Mouse (Mus musculus): ENCODE measurements around the gene Zyx.

The Zyx gene

DNA sequence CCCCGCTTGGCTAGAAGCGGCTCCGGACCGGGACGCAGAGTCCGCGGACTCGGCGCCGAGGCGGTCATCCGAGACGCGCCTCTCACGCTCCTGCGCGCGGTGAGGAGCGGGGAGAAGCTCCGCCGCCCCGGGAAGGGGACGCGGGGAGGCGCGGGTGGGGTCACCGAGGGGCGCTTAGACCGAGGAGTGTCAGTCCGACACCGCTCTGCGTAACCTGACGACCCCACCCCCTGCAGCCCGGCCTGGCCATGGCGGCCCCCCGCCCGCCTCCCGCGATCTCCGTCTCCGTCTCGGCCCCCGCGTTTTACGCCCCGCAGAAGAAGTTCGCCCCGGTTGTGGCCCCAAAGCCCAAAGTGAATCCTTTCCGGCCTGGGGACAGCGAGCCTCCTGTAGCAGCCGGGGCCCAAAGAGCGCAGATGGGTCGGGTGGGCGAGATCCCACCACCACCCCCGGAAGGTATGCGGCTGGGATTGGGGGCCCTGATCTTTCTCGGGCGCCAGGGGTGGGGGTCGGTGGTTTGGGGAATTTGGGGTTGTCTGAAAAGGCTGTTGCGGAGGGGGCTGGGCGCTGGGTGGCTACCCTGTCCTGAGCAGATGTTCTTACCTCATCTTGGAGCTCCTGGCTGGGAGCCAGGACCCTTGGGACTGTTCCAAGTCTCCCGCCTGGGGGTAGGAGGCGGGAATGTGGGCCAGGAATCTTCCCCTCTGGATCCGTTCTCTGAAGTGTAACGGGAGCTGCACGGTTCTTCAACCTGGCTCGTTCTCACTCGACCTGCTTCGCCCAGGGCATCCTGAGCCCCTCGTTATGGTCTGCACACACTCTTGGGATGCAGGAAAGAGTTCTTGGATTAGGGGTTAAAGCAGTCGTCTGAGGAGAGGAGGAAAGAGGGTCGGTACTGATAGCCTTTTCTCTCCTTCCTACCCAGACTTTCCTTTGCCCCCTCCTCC, 864 bp downstream of the Zyx start:
- peak; percentile 31 to 37 for DNase-seq (ENCODE audit: low spot score in 2 of 2)

DNA sequence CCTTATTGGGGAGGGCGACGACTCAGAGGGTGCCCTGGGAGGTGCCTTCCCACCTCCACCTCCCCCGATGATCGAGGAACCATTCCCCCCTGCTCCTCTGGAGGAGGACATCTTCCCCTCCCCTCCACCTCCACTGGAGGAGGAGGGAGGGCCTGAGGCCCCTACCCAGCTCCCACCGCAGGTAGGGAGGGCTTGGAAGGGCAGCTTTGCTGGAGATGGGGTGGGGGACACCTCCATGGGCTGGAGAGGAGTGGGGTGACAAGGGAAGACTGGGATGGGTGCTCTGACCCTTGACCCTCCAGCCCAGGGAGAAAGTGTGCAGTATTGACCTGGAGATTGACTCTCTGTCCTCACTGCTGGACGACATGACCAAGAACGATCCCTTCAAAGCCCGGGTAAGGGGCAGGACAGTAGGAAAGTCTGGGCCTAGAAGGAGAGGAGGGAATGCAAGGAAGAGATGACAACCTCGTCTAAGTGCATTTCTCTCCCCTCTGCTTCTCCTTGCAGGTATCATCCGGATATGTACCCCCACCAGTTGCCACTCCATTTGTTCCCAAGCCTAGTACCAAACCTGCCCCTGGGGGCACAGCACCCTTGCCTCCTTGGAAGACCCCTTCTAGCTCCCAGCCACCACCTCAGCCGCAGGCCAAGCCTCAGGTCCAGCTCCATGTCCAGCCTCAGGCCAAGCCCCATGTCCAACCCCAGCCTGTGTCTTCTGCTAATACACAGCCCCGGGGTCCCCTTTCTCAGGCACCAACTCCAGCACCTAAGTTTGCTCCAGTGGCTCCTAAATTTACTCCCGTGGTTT, 1.7 kb downstream of the Zyx start:
- DNase-seq (ENCODE audit: low spot score in 2 of 2) = no peak

DNA sequence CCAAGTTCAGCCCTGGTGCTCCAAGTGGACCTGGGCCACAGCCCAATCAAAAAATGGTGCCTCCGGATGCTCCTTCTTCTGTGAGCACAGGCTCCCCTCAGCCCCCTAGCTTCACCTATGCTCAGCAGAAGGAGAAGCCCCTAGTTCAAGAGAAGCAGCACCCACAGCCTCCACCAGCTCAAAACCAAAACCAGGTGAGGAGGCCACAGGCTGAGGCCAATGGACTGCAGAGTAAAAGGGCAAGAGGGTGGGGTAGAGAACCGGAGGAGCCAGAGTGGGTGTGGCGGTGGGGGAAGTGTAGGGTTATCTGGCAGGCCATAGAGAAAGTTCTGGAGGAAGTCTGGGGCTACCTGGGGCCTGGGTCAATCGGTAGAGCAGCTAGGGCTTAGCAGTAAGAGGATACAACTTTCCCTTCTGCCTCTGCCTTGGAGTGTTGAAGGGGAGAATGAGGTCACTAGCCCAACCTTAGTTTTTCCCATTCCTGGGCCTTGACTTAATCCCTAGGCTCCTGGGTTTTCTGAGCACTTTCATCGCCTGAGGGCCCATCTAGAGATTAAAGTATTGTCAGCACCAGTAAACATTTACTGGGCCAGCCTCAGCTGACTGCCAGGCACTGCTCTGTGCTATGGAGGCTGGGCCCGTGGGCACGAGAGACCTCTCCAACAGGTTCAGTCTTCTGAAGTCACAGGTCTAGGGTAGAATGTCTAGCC, 2.5 kb downstream of the Zyx start:
- peak in 1 of 2 experiments; percentile 32 for DNase-seq (ENCODE audit: low spot score in 2 of 2)

DNA sequence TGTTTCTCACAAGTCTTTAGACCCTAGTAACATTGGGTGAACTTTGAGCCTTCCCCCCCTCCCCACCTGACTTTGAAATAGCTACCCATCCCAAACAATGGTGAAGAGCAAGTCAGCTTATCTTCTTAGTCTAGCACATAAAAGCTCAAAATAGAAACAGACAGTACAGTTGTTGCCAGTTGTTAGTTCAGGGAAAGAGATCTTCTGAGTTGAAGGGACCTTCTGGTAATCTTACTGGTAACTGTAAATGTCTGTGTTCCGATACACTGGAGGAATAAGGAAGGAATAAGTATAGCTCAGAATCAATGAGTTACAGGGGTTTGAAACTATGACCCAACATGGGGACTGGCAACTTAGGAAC, 3.0 kb downstream of the Zyx start:
- no peak for DNase-seq (ENCODE audit: low spot score in 2 of 2)

DNA sequence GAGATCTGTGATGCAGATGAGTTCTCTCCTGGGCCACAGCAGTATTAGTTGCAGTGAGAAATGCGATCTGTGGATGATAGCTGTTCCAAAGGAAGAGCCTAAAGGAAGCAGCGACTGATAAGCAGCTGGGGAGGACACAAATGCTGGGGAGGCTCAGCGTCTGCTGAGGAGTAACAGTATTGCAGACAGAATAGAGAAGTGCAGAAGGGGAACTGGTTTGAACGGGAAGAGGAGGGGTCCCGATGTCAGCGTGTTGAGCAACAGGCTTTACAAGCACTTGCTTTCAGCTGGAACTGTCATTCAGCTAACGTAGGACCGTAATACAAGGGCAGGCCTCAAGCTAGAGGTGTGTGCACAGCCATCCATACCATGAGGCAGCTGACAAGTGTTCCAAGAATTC, 3.8 kb downstream of the Zyx start:
- DNase-seq (ENCODE audit: low spot score in 2 of 2) = peak in 1 of 2 experiments; percentile 37

DNA sequence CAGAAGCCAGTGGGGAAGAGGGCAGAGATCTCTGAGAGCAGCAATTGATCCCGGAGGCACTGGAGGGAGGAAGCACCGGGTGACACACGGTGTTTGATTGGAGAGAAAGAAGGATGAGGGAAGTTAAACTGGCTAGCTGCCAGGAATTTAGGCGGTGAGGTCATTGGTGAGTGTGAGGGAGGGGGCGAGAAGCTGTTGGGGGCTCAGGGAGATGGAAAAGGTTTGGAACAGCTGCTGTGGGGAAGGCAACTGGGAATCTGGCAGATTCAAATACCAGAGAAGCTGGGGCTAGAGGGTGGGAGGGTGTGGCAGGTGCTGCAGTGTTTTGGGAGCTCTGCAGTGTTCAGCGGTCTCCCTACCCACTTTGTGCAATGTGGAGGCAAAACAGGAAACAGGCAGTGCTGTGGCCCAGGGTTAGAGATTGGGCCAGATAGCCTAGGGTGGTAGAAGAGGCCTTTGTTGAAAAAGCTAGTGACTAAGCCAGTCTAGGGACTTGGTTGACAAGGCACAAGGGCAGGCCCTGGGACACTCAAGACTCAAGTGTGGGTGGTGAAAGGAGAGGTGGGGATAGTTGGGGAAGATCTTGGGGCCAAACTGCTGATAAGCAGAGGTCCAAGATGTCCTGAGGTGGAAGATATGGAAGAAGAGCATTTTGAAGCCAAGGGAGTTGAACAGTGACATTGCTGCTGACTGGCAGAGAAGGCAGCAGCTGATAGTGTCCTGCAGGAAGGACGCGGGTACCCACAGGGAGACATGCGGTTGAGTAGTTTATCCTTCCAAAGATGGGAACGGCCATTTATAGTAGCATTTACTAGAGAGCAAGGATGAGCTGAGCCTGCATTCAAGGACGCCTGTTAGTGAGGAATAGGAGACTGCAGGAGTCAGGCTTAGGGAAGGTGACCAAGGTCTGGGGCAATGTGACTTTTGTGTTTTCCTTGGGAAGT, 4.9 kb downstream of the Zyx start:
- DNase-seq (ENCODE audit: low spot score in 2 of 2) = no peak

DNA sequence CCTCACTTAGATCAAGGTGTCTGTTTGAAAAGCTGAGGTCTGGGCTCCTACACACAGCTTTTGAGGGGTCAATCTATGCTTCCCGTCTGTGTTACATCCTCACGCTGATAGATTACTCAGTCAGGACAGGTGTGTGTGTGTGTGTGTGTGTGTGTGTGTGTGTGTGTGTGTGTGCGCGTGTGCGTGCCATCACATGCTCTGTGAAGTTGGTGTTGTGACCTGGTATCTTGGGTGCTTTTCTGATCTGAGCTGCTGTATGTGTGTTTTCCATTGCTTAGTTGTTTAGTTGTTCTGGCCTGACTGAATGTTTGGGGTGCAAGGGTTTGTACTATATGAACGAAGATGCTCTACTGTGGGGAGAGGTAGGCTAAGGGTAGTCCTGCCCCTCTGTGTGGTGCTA, 5.9 kb downstream of the Zyx start:
- DNase-seq (ENCODE audit: low spot score in 2 of 2) = no peak

DNA sequence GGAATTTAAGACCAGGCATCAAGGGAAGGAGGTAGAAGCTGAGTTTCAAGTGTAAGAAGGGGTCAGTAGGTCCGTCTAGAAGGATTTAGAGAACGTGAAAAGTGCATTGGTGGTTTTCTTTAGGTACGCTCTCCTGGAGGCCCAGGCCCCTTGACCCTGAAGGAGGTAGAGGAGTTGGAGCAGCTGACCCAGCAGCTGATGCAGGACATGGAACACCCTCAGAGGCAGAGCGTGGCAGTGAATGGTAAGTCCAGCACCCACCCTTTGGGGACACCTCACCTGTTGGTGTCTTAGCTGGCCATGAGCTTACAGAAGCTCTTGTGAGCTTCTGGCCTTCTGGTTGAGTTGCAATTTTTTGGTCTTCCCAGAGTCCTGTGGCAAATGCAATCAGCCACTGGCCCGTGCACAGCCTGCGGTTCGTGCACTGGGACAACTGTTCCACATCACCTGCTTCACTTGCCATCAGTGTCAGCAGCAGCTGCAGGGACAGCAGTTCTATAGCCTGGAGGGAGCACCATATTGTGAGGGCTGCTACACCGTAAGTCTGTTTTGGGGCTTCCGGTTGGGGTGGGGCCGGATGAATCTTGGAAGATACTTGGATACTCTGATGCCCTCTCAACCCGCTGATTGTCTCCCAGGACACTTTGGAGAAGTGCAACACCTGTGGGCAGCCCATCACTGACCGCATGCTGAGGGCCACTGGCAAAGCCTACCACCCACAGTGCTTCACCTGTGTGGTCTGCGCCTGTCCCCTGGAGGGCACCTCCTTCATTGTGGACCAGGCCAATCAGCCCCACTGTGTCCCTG, 6.6 kb downstream of the Zyx start:
- DNase-seq (ENCODE audit: low spot score in 2 of 2) = no peak

DNA sequence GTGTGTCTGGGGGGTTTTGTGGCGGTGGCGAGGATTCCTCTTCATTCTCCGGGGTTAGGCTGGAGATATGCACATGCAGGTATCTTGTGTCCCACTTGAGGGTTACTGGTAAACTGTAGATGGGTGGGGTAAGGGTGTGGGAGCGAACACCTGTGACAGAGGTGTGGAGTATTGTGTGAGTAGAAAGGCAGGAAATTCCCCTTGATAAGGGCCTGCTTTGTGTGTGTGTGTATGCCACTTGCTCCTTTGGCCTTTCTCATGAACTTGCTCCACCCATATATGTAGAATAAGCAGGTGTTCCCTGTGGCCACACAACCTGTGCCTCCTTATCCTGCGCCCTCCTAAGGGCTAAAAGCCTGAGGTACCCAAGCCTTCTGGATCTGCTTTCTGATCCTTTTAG, 7.5 kb downstream of the Zyx start:
- DNase-seq (ENCODE audit: low spot score in 2 of 2) = no peak

DNA sequence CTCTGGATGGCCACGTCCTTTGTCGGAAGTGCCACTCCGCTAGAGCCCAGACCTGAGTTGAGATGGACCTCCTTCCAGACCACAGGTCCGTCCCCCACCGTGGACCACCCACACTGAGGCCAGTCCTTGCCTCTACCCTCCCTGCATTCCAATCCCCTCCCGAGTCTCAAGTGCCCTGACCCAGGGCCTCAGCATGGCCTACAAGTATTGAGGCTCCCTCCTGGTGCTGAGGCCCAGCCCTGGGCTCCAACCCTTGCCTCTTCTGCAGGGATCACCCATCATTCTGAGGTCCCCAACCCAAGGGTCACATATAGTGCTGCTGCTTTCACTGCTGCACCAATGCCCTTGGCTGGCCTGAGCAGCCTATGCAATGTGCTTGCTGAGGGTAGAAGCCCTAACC, 8.5 kb downstream of the Zyx start:
- DNase-seq (ENCODE audit: low spot score in 2 of 2) = no peak

DNA sequence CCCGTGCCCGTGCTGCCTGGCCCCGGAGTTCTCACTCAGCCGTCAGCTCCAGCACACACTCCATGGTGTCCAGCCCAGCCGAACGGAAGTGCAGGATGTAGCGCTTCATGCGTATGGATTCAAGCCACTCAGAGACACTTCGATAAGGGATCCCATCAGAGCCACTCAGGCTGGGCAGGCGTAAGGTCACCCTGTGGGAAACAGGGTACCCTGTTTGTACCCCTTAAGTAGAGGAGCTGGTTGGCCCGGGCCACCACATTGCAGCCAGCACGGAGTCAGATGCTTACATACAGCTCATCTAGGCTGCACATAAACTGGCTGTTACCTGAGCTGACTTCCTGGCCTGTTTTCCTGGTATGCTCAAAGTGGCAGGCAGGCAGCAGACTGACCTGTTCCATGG, 9.5 kb downstream of the Zyx start:
- DNase-seq (ENCODE audit: low spot score in 2 of 2) = no peak

DNA sequence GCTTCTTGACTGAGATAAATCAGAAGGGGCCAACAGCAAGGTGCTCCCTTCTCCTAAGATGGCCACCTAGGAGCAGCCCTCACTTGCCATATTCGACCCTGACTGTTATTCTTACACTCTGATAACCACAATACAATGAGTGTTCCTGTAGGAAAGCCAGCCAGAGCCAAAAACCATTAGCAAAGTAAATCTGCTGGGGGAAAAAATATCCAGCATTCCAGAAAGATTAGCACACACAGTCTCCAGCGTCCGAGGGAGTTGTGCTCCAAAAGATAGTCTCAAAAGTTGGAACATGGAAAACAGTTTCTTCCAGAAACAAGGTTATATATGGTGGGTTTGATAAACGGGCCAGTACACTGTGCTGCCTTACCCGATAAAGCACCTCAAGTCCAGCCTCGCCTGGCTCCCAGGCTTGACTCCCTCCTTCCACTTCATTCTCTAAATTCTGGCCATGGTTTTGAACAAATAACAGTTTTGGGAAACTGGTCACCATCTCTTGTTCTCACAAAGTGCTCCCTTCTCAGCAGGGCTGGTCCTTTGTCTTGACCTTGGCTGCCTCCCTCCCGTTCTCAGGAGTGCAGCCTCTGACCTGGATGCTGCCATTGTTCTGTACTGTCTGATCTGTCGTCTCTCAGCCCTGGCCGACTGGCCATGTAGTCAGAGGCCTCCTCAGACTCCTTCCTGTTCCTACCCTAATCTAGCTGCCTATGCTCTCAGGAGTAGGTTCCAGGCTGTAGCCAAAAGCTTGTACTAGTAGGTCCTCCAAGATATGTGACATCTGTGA, 10.1 kb downstream of the Zyx start:
- no peak for DNase-seq (ENCODE audit: low spot score in 2 of 2)

DNA sequence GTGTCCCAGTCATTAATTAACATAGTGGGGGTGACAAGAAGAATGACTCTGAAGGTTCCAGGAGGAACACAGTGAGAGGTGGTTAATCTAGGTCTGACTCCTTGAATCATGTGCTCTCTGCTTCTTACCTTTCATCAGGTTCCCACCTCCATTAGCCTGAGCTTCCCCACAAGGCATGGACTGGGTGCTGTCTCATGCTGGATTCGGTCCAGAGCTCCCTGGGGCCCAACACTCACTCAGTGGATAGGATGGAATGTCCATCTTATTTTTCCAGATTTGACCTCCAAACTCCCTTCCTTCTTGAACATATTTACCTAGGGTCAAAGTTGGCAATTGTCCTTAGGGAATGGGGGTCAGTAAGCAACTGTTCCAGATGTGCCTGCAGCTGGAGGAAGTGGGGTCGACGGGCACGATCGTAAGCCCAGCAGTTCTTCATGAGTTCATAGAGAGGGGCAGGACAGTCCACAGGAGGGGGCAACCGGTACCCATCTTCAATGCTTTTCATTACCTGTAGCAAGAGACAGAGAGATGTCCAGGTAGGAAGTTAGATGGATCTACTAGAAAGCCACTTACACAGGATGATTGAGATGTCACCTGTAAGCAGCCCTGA, 10.9 kb downstream of the Zyx start:
- no peak for DNase-seq (ENCODE audit: low spot score in 2 of 2)

DNA sequence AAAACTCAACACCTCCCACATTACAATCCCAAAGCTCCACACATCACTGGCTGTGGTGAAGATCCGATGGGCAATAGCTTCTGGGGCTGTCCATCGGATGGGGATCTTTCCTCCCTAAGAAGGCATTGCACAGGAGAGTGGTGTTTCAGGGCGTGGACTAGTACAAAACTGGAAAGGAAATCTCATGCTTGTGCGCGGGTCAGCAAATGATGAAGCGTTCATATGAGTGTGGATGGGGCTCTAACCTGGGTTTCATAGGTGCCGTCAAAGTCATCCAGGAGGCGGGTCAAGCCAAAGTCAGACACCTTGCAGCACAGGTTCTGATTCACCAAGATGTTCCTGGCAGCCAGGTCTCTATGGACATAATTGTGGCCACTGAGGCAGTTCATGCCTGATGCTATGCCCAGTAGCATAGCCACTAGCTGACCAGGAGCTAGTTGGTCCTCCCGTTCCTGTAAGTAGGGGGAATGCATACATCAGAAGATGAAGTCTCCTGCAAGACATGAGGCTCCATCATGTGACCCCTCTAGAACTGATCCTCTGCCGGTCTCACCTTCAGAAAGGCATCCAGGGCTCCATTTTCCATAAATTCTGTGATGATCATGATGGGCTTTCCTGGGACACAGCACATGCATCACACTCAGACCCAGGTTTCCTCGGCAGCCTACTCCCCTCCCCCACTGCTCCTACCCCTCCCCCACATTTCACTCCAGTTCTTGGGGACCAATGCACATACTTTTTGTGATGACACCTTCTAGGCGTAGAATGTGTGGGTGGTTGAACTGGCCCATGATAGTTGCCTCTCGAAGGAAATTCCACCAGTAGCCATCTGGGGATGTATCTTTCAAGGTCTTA, 11.8 kb downstream of the Zyx start:
- DNase-seq (ENCODE audit: low spot score in 2 of 2) = no peak

DNA sequence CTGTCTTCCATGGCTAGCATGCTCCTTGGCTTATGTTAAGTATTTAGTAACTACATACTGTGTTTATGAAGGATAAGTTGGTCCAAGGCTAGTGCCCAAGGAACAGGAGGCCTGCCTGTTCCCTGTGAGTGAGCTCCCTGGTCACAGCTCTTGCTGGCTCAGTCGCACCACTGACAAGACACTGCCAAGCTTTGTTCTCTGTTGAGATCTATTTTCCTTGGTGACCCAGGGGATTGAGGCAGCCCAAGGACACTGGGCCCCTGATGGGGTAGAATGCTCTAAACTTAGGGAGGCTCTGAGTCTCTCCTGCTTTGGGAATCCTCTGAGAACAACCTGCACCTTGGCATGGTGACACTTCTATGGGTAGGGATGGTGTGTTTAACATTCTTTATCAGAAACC, 12.6 kb downstream of the Zyx start:
- DNase-seq (ENCODE audit: low spot score in 2 of 2) = no peak

DNA sequence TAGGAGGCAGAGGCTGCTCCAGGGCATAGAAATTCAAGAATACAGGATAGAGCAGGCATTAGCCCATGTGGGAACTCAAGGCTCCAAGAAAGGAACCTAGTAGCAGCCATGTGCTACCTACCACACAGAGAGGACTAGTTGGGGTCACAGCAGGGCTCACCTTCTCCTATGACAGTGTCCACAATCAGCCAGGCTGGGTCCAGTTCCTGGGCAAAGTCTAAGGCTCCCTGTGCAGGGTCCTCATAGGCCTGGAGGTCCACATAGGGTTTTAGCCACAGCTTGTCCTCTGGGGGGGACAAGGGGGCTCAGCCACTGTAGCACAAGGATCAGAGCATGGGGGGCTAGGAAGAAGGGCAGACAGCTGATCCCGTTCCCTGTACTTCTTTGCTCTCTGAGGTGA, 13.1 kb downstream of the Zyx start:
- DNase-seq (ENCODE audit: low spot score in 2 of 2) = no peak

DNA sequence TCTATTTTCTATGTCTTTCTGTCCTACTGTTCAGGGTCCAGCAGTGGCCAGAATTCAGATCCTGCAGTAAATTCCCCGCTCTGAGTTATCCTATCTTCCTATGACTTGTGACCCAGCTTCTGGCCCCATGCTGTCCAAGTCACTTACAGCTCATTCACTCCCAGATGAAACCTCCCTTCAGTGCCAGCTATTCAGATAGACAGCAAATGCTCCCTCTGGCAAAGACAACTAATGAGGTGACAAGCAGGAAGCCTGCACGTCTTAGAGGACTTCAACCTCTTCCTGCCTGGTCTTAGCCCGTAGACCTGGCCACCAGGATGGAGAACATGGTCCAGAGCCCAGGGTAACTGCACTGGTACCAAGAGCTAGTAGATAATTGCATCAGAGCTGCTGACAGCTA, 13.5 kb downstream of the Zyx start:
- DNase-seq (ENCODE audit: low spot score in 2 of 2) = no peak

DNA sequence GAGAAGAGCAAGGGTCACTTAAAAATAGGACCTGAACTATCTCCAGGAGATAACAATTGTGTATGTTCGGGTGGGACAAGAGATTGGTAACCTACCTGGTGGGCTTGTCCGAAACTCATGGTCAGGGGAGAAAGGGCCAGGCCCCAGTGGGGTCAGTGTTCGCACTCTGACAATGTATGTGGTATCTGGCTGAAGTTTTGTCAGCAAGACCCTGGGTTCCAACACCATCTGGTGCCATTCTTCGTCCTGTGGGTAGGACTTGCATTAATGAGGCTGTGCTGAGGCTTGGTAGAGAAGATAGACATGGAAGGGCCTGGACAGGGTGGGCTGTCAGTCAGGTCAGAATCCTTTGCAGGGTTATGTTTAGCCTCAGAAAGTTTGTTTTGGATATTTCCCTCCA, 14.6 kb downstream of the Zyx start:
- DNase-seq (ENCODE audit: low spot score in 2 of 2) = no peak

Measured in spleen, postnatal 10 days (tissue).